Mouse (Mus musculus) erythroblast, embryonic 14.5 days (primary cell): Measurements from ENCODE around the gene Clstn2.

Source experiments
- GATA1 ChIP-seq: IDR thresholded peaks from 2 replicates; pipeline ENCODE4 v1.6.1; 2012; ENCODE audit warnings: low read length, inconsistent platforms, mixed read lengths
- TAL1 ChIP-seq: IDR thresholded peaks from 3 replicates; pipeline ENCODE4 v1.6.1; 2012; ENCODE audit warnings: low read length, inconsistent platforms, mixed read lengths

- no peak for TF ChIP-seq GATA1
- TF ChIP-seq TAL1, result no peak
Measured at GRCm38 (mm10) chr9:97474896-97475295, 558.1 kb downstream of the Clstn2 start.
